ENCODE assay signal across 10 mouse cellular contexts in the genomic region with DNA sequence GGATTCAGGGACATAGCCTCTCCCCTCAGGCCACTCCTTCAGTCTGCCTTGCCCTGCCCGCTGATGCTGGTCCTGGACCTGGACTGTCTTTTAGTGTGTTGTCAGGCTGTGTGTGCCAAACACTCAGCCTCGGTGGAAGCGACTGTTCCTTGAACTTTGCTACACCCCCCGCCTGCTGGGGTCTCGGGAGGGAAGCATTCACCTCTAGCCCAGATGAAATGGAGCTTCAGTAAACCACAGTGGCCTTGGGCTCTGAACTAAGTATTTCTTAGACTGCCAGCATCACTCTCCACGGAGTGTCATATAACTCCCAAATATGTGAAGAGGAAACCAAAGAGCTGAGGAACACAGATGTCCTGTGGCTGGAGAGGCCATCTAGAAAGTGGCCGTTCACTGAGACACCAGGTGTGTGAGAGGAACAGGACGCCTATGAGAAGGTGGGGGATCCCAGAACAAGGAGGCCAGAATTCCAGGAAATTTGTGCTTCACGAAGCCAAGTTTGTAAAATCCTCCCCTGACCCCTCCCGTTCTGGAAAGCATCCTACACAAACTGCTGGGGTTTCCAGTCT.
A peak's percentile ranks its signal among the peaks of the same experiment; 100 is the strongest.
DNase-seq lines count a peak whose midpoint lies in the region; ATAC-seq lines count a peak whose summit lies in the region.
"Had no signal": no experiment of that assay in that cellular context is flagged by ENCODE, and none has a peak within 500 bp of the region (broad histone marks: within the 10 kb centered on the region; RNA-seq: fewer than 3 reads in every experiment).

No protein-coding gene starts in this region.

- H3K4me1 ChIP-seq in midbrain, embryonic 10.5 days, result peaks cover 43% of the 10 kb centered on the region
- H3K4me1 ChIP-seq in midbrain, embryonic 16.5 days (ENCODE audit: control insufficient read depth, insufficient read depth, low read length), result 0 out of 2 replicates have a peak, but pooled peaks cover 3% of the 10 kb centered on the region
- peaks cover 54% of the 10 kb centered on the region for H3K4me1 ChIP-seq in intestine, embryonic 16.5 days (ENCODE audit: control insufficient read depth, insufficient read depth, low read length)

- intact Hi-C loops in heart, postnatal 36 days (cut with DNase I), result no loop called here

- WGBS in midbrain, embryonic 10.5 days, result 63% methylated on average over 10 of the region's 10 CpGs
- 68% methylated on average over 10 of the region's 10 CpGs for WGBS in midbrain, embryonic 16.5 days
- 35% methylated on average over 10 of the region's 10 CpGs for WGBS in intestine, embryonic 16.5 days

- H3K4me3 ChIP-seq in midbrain, embryonic 10.5 days, result no peak overlapping the region
- H3K4me3 ChIP-seq in midbrain, embryonic 16.5 days (ENCODE audit: low read depth, low read length), result no peak overlapping the region
- H3K4me3 ChIP-seq in intestine, embryonic 16.5 days (ENCODE audit: low read length), result no peak overlapping the region
- H3K4me3 ChIP-seq: neural tube, embryonic 12.5 days had no signal

- DNase-seq in heart, adult 11 months, result peak; percentile 96
- no peak for DNase-seq in heart, postnatal 36 days
- no peak for DNase-seq in midbrain, embryonic 10.5 days (ENCODE audit: low spot score)
- DNase-seq in urinary bladder, postnatal 10 days (ENCODE audit: low spot score), result no peak
- no peak for DNase-seq in cerebellum, postnatal 36 days
- DNase-seq in layer of hippocampus, postnatal 25 days (ENCODE audit: extremely low spot score in 1 of 2, low spot score in 1 of 2), result no peak
- DNase-seq: layer of hippocampus, postnatal 36 days had no signal

- H3K9me3 ChIP-seq in midbrain, embryonic 10.5 days (replicated peaks), result no peaks in the 10 kb centered on the region
- H3K9me3 ChIP-seq in midbrain, embryonic 16.5 days (replicated peaks; ENCODE audit: control insufficient read depth, low read length, poor library complexity, severe bottlenecking), result no peaks in the 10 kb centered on the region
- no peaks in the 10 kb centered on the region for H3K9me3 ChIP-seq in intestine, embryonic 16.5 days (ENCODE audit: control insufficient read depth, low read length)
- H3K9me3 ChIP-seq: neural tube, embryonic 12.5 days had no signal

- no peaks in the 10 kb centered on the region for H3K36me3 ChIP-seq in midbrain, embryonic 10.5 days
- H3K36me3 ChIP-seq in midbrain, embryonic 16.5 days (ENCODE audit: control insufficient read depth, insufficient read depth, low read length), result no peaks in the 10 kb centered on the region
- H3K36me3 ChIP-seq in intestine, embryonic 16.5 days (ENCODE audit: control insufficient read depth, insufficient read depth, low read length), result no peaks in the 10 kb centered on the region
- H3K36me3 ChIP-seq: neural tube, embryonic 12.5 days had no signal

- peak overlapping the region; percentile 56 for H3K27ac ChIP-seq in midbrain, embryonic 10.5 days (replicated peaks)
- no peak overlapping the region for H3K27ac ChIP-seq in midbrain, embryonic 16.5 days (ENCODE audit: low read length)
- peak overlapping the region; percentile 4 for H3K27ac ChIP-seq in intestine, embryonic 16.5 days (ENCODE audit: low read length)
- H3K27ac ChIP-seq: neural tube, embryonic 12.5 days had no signal

- peaks cover 38% of the 10 kb centered on the region for H3K27me3 ChIP-seq in midbrain, embryonic 10.5 days (ENCODE audit: low read depth, poor library complexity, severe bottlenecking)
- H3K27me3 ChIP-seq in midbrain, embryonic 16.5 days (ENCODE audit: control insufficient read depth, insufficient read depth, low read depth, low read length), result no peaks in the 10 kb centered on the region
- H3K27me3 ChIP-seq in intestine, embryonic 16.5 days (replicated peaks; ENCODE audit: control insufficient read depth, insufficient read depth, low read length), result no peaks in the 10 kb centered on the region
- H3K27me3 ChIP-seq: neural tube, embryonic 12.5 days had no signal

- H3K4me2 ChIP-seq in midbrain, embryonic 16.5 days (ENCODE audit: low read length), result no peak overlapping the region
- H3K4me2 ChIP-seq in intestine, embryonic 16.5 days (ENCODE audit: low read depth, low read length), result no peak overlapping the region
- H3K4me2 ChIP-seq: neural tube, embryonic 12.5 days had no signal

- no peak overlapping the region for H3K9ac ChIP-seq in midbrain, embryonic 16.5 days (ENCODE audit: low read depth, low read length)
- 0 out of 2 replicates have a peak overlapping the region, but pooled peaks have one; percentile 21 for H3K9ac ChIP-seq in intestine, embryonic 16.5 days (ENCODE audit: low read depth, low read length)
- H3K9ac ChIP-seq: neural tube, embryonic 12.5 days had no signal

- ATAC-seq in midbrain, embryonic 16.5 days, result no peak
- ATAC-seq in intestine, embryonic 16.5 days, result no peak
